Mouse (Mus musculus): ENCODE data around the gene Mlh1. TPM values are rescaled to one million over a fixed set of nuclear protein-coding genes. Genes with fewer than 3 reads are reported as not detected.

The Mlh1 gene
- total RNA-seq, 2 experiments from 2014 or later, result 7.7 to 8.5 TPM

- intact Hi-C loops (cut with DNase I), result no loop called here
- DNase-seq, result no peak
Observed at GRCm38 (mm10) chr9:111223406-111223805, 48.2 kb downstream of the Mlh1 start.

- intact Hi-C loops (cut with DNase I), result no loop called here
- no peak for DNase-seq
Observed at GRCm38 (mm10) chr9:111221580-111221979, 50.0 kb downstream of the Mlh1 start.

GRCm38 (mm10) chr9:111220551-111221080, 51.0 kb downstream of the Mlh1 start:
- intact Hi-C loops (cut with DNase I), result no loop called here
- DNase-seq, result no peak

- intact Hi-C loops (cut with DNase I), result no loop called here
- no peak for DNase-seq
Observed at GRCm38 (mm10) chr9:111216424-111216823, 55.2 kb downstream of the Mlh1 start.

GRCm38 (mm10) chr9:111213501-111213900, 58.1 kb downstream of the Mlh1 start:
- intact Hi-C loops (cut with DNase I), result no loop called here
- peak in 1 of 2 experiments; percentile 18 for DNase-seq

GRCm38 (mm10) chr9:111211122-111212041, 60.2 kb downstream of the Mlh1 start:
- DNase-seq, result no peak
- intact Hi-C loops (cut with DNase I), result no loop called here

- intact Hi-C loops (cut with DNase I), result no loop called here
- DNase-seq, result no peak
Observed at GRCm38 (mm10) chr9:111210412-111210811, 61.2 kb downstream of the Mlh1 start.

GRCm38 (mm10) chr9:111209158-111209699, 62.4 kb downstream of the Mlh1 start:
- DNase-seq, result no peak
- intact Hi-C loops (cut with DNase I), result loop anchor here (5.0 kb wide), 1 partner anchor 117 kb away; no protein-coding TSS in a partner anchor

- intact Hi-C loops (cut with DNase I), result loop anchor here (5.0 kb wide), 1 partner anchor 116 kb away; no protein-coding TSS in a partner anchor
Observed at GRCm38 (mm10) chr9:111208185-111208584, 63.4 kb downstream of the Mlh1 start.

GRCm38 (mm10) chr9:111207683-111208082, 63.9 kb downstream of the Mlh1 start:
- DNase-seq, result no peak
- intact Hi-C loops (cut with DNase I), result loop anchor here (5.0 kb wide), 1 partner anchor 115 kb away; no protein-coding TSS in a partner anchor

More at GRCm38 (mm10) chr9:111208185-111208584, 63.4 kb downstream of the Mlh1 start:
- no peak for DNase-seq

- intact Hi-C loops (cut with DNase I), result loop anchor here (5.0 kb wide), 1 partner anchor 112 kb away; no protein-coding TSS in a partner anchor
- peak; percentile 17 to 28 for DNase-seq
Observed at GRCm38 (mm10) chr9:111204601-111205375, 66.8 kb downstream of the Mlh1 start.

- intact Hi-C loops (cut with DNase I), result no loop called here
- DNase-seq, result no peak
Observed at GRCm38 (mm10) chr9:111200208-111200607, 71.4 kb downstream of the Mlh1 start.

GRCm38 (mm10) chr9:111198332-111198731, 73.3 kb downstream of the Mlh1 start:
- DNase-seq, result no peak
- intact Hi-C loops (cut with DNase I), result no loop called here

GRCm38 (mm10) chr9:111197712-111198111, 73.9 kb downstream of the Mlh1 start:
- intact Hi-C loops (cut with DNase I), result no loop called here
- no peak for DNase-seq

GRCm38 (mm10) chr9:111197116-111197515, 74.5 kb downstream of the Mlh1 start:
- intact Hi-C loops (cut with DNase I), result no loop called here
- no peak for DNase-seq

- DNase-seq, result no peak
- intact Hi-C loops (cut with DNase I), result no loop called here
Observed at GRCm38 (mm10) chr9:111193211-111193610, 78.4 kb downstream of the Mlh1 start.

GRCm38 (mm10) chr9:111188731-111189130, 82.9 kb downstream of the Mlh1 start:
- intact Hi-C loops (cut with DNase I), result loop anchor here (5.0 kb wide), 1 partner anchor 96 kb away; no protein-coding TSS in a partner anchor
- no peak for DNase-seq

GRCm38 (mm10) chr9:111186861-111187260, 84.7 kb downstream of the Mlh1 start:
- no peak for DNase-seq
- intact Hi-C loops (cut with DNase I), result loop anchor here (5.0 kb wide), 1 partner anchor 95 kb away; no protein-coding TSS in a partner anchor

- intact Hi-C loops (cut with DNase I), result loop anchor here (5.0 kb wide), 1 partner anchor 93 kb away; no protein-coding TSS in a partner anchor
- no peak for DNase-seq
Observed at GRCm38 (mm10) chr9:111184929-111185328, 86.7 kb downstream of the Mlh1 start.

- intact Hi-C loops (cut with DNase I), result no loop called here
- no peak for DNase-seq
Observed at GRCm38 (mm10) chr9:111182176-111182575, 89.4 kb downstream of the Mlh1 start.

All from heart, postnatal 36 days (tissue).